Mouse (Mus musculus) heart, embryonic 11.5 days (tissue): ENCODE results near the gene Rph3al. TPM values are rescaled to one million over a fixed set of nuclear protein-coding genes. Genes with fewer than 3 reads are reported as not detected.
A peak's percentile ranks its signal among the peaks of the same experiment; 100 is the strongest.

ENCODE experiments used
- ATAC-seq: fragments of 200-750 bp; cut with Nextera tagmentation; replicated peaks from 2 replicates; pipeline ENCODE4 v1.8.0; 2017; ENCODE audit warnings: moderate library complexity; ENCODE audit not compliant: insufficient number of reproducible peaks, low FRiP score, low TSS enrichment
- H3K27ac ChIP-seq: fragments of 300-500 bp; sonication (generic); 2 replicates; pipeline ENCODE4 v1.5.1; 2014; ENCODE audit warnings: mild to moderate bottlenecking, low read depth, low read length
- H3K27me3 ChIP-seq: fragments of 300-500 bp; sonication (generic); 2 replicates; pipeline ENCODE4 v1.6.1; 2014; ENCODE audit warnings: mild to moderate bottlenecking, low read length, mixed read lengths; ENCODE audit not compliant: control insufficient read depth, insufficient read depth
- H3K36me3 ChIP-seq: fragments of 300-500 bp; sonication (generic); 2 replicates; pipeline ENCODE4 v1.6.1; 2014; ENCODE audit warnings: mild to moderate bottlenecking, low read length, moderate library complexity, mixed read lengths; ENCODE audit not compliant: control insufficient read depth, insufficient read depth
- H3K4me1 ChIP-seq: fragments of 300-500 bp; sonication (generic); 2 replicates; pipeline ENCODE4 v1.6.1; 2014; ENCODE audit warnings: low read length; ENCODE audit not compliant: control insufficient read depth, insufficient read depth
- H3K4me2 ChIP-seq: fragments of 300-500 bp; sonication (generic); 2 replicates; pipeline ENCODE4 v1.6.1; 2014; ENCODE audit warnings: mild to moderate bottlenecking, moderate library complexity
- H3K4me3 ChIP-seq: fragments of 300-500 bp; sonication (generic); 2 replicates; pipeline ENCODE4 v1.5.1; 2014; ENCODE audit warnings: low read depth, low read length
- H3K9ac ChIP-seq: fragments of 300-500 bp; sonication (generic); 2 replicates; pipeline ENCODE4 v1.6.1; 2014; ENCODE audit warnings: mild to moderate bottlenecking, low read depth, low read length, moderate library complexity
- H3K9me3 ChIP-seq: fragments of 300-500 bp; sonication (generic); replicated peaks from 2 replicates; pipeline ENCODE4 v1.6.1; 2016; ENCODE audit warnings: low read length; ENCODE audit not compliant: control insufficient read depth
- WGBS: fragments of 180-500 bp; shearing (Covaris S2); extraction: QIAGEN DNeasy Blood & Tissue Kit; methylation state at CpG from one replicate; pipeline ENCODE4 v1.1.7; 2014; ENCODE audit not compliant: insufficient replicate concordance; 5-methylcytosine and 5-hydroxymethylcytosine counted together
- polyA plus RNA-seq: library from polyadenylated mRNA; unstranded; fragments of >200 nt; fragmentation: Nextera tagmentation; extraction: Ambion mirVana; gene quantifications from 2 replicates; pipeline ENCODE4 v1.2.1, GENCODE M21; 2014

The Rph3al gene
- 4.1 and 5.1 TPM in 2 replicates for polyA plus RNA-seq

DNA sequence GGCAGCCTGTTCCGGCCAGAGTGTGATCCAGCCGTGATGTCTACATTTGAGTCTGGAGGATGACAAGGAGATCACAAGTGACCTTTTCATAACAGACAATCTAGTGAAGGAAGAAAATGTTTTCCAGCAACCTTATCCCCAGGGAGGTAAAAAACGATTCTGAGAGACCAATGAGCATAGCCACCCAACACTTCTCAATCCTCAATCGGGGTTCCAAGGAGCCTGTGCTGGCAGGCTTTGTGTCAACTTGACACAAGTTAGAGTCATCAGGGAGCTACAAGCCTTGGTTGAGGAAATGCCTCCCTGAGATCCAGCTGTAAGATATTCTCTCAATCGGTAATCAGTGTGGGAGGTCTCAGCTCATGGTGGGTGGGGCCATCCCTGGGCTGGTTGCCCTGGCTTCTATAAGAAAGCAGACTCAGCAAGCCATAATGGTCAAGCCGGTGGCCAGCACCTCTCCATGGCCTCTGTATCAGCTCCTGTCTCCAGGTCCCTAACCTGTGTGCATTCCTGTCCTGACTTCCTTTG, at the start of gene Rph3al:
TSS of gene Rph3al (minus strand) at position 51 of the 528 bp plus-strand sequence.
- no peaks in the 10 kb centered on the region for H3K9me3 ChIP-seq
- peak within 1 kb of the TSS; percentile 89 for H3K27ac ChIP-seq
- H3K4me3 ChIP-seq: no peak within 1 kb of the TSS
- H3K27me3 ChIP-seq: no peaks in the 10 kb centered on the region
- no peak for ATAC-seq
- 56% methylated on average over 6 of the region's 6 CpGs for WGBS
- H3K9ac ChIP-seq: peak within 1 kb of the TSS; percentile 61
- H3K36me3 ChIP-seq: no peaks in the 10 kb centered on the region
- peaks cover 37% of the 10 kb centered on the region for H3K4me1 ChIP-seq
- peak within 1 kb of the TSS; percentile 54 for H3K4me2 ChIP-seq

- H3K36me3 ChIP-seq: no peaks in the 10 kb centered on the region
- no peak overlapping the region for H3K4me3 ChIP-seq
- H3K9ac ChIP-seq: no peak overlapping the region
- H3K27me3 ChIP-seq: peaks cover 2% of the 10 kb centered on the region; the same call in 1 of the 2 replicates
- no peak overlapping the region for H3K27ac ChIP-seq
- no peak overlapping the region for H3K4me2 ChIP-seq
- 67% methylated on average over 7 of the region's 7 CpGs for WGBS
- H3K9me3 ChIP-seq: no peaks in the 10 kb centered on the region
- no peaks in the 10 kb centered on the region for H3K4me1 ChIP-seq
- no peak for ATAC-seq
Measured at GRCm38 (mm10) chr11:75985948-75986347, 47.7 kb upstream of the Rph3al start.

DNA sequence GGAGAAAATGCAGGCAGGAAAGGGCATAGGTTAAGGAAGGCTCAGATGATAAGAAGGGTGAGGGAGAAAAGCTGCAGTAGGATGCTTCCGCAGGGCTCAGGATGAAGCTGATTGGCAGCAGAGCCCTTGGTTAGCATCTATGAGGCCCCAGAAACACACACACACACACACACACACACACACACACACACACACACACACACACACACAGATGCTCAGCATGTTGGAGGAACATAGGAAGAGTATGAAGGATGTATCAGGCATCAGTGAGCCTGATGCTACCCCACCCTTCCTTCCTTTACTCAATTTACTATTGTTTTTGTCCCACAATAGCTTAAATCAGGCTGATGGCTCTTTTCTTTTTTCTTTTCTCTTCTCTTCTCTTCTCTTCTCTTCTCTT, 46.4 kb upstream of the Rph3al start:
- H3K9ac ChIP-seq: no peak overlapping the region
- WGBS: 47% methylated on average over 1 of the region's 1 CpGs
- no peak overlapping the region for H3K4me3 ChIP-seq
- no peak overlapping the region for H3K4me2 ChIP-seq
- no peaks in the 10 kb centered on the region for H3K4me1 ChIP-seq
- no peak for ATAC-seq
- H3K27ac ChIP-seq: no peak overlapping the region
- H3K36me3 ChIP-seq: no peaks in the 10 kb centered on the region
- no peaks in the 10 kb centered on the region for H3K9me3 ChIP-seq
- H3K27me3 ChIP-seq: peaks cover 2% of the 10 kb centered on the region; the same call in 1 of the 2 replicates

- H3K9me3 ChIP-seq: no peaks in the 10 kb centered on the region
- H3K27ac ChIP-seq: no peak overlapping the region
- no peak overlapping the region for H3K9ac ChIP-seq
- no peaks in the 10 kb centered on the region for H3K36me3 ChIP-seq
- peaks cover 2% of the 10 kb centered on the region; the same call in 1 of the 2 replicates for H3K27me3 ChIP-seq
- H3K4me3 ChIP-seq: no peak overlapping the region
- WGBS: 77% methylated on average over 4 of the region's 4 CpGs
- no peaks in the 10 kb centered on the region for H3K4me1 ChIP-seq
- no peak for ATAC-seq
- no peak overlapping the region for H3K4me2 ChIP-seq
Measured at GRCm38 (mm10) chr11:75983194-75983593, 45.0 kb upstream of the Rph3al start.

DNA sequence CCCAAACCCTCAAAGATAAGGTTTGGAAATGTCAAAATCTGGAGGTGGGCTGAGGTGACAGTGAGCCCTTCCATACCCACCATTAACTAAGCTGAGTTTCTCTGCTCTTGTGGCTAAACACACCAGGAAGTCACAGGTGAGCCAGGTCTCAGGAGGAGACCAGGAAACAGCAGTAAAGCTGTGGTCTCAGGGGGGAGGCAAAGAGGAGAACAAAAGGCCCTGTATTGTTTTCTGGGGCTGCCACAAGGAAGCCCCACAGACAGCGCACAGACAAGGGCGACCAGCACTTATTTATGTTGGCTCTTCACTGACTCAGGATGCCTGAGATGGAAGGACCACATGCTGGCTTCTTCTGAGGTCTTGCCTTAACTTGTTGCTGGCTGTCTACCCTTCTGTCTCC, 42.2 kb upstream of the Rph3al start:
- no peaks in the 10 kb centered on the region for H3K27me3 ChIP-seq
- H3K4me2 ChIP-seq: no peak overlapping the region
- H3K36me3 ChIP-seq: no peaks in the 10 kb centered on the region
- no peaks in the 10 kb centered on the region for H3K4me1 ChIP-seq
- no peaks in the 10 kb centered on the region for H3K9me3 ChIP-seq
- H3K9ac ChIP-seq: no peak overlapping the region
- no peak overlapping the region for H3K27ac ChIP-seq
- H3K4me3 ChIP-seq: no peak overlapping the region
- 36% methylated on average over 2 of the region's 2 CpGs for WGBS
- no peak for ATAC-seq

DNA sequence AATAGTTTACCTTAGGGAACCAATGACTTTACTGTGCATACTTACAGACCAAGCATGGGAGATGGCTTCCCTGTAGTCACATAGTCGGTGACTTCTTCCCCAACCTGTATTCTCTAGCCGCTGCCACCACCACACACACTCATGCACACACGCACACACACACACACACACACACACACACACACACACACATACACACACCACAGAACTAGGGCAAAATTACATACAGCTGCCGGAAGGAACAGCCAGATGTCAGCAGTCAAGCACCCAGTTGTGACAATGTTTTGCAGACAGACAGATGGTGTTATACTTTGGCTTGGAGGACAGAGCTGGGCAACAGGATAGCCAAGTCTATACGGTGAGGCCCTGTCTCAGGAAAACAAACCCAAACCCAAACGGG, 39.8 kb upstream of the Rph3al start:
- H3K4me3 ChIP-seq: no peak overlapping the region
- 74% methylated on average over 6 of the region's 6 CpGs for WGBS
- no peaks in the 10 kb centered on the region for H3K36me3 ChIP-seq
- no peaks in the 10 kb centered on the region for H3K27me3 ChIP-seq
- H3K4me2 ChIP-seq: no peak overlapping the region
- no peaks in the 10 kb centered on the region for H3K4me1 ChIP-seq
- no peak overlapping the region for H3K9ac ChIP-seq
- no peaks in the 10 kb centered on the region for H3K9me3 ChIP-seq
- no peak overlapping the region for H3K27ac ChIP-seq
- ATAC-seq: no peak

GRCm38 (mm10) chr11:75976748-75977147, 38.5 kb upstream of the Rph3al start:
- H3K27ac ChIP-seq: no peak overlapping the region
- H3K4me2 ChIP-seq: no peak overlapping the region
- no peak overlapping the region for H3K9ac ChIP-seq
- no peak overlapping the region for H3K4me3 ChIP-seq
- no peaks in the 10 kb centered on the region for H3K27me3 ChIP-seq
- WGBS: 56% methylated on average over 8 of the region's 8 CpGs
- H3K4me1 ChIP-seq: no peaks in the 10 kb centered on the region
- no peaks in the 10 kb centered on the region for H3K9me3 ChIP-seq
- no peak for ATAC-seq
- H3K36me3 ChIP-seq: no peaks in the 10 kb centered on the region

- Histone ChIP-seq H3K36me3 (no peaks in the 10 kb centered on the region), H3K27ac (no peak overlapping the region), H3K4me1 (no peaks in the 10 kb centered on the region), H3K9ac (no peak overlapping the region), H3K4me3 (no peak overlapping the region), H3K4me2 (no peak overlapping the region), H3K27me3 (0 out of 2 replicates have a peak, but pooled peaks cover 2% of the 10 kb centered on the region), H3K9me3 (no peaks in the 10 kb centered on the region)
- ATAC-seq: no peak
- 88% methylated on average over 1 of the region's 1 CpGs for WGBS
Measured at GRCm38 (mm10) chr11:75973988-75974387, 35.8 kb upstream of the Rph3al start.

- H3K4me1 ChIP-seq: no peaks in the 10 kb centered on the region
- no peaks in the 10 kb centered on the region for H3K9me3 ChIP-seq
- no peak for ATAC-seq
- no peaks in the 10 kb centered on the region for H3K36me3 ChIP-seq
- no peak overlapping the region for H3K27ac ChIP-seq
- H3K4me3 ChIP-seq: no peak overlapping the region
- H3K27me3 ChIP-seq: peaks cover 7% of the 10 kb centered on the region; the same call in 1 of the 2 replicates
- H3K9ac ChIP-seq: no peak overlapping the region
- 20% methylated on average over 7 of the region's 7 CpGs for WGBS
- H3K4me2 ChIP-seq: no peak overlapping the region
Measured at GRCm38 (mm10) chr11:75972916-75973567, 34.8 kb upstream of the Rph3al start.
